Mouse (Mus musculus) heart, postnatal 0 days (tissue): ENCODE measurements at regions not wholly inside any gene's neighbourhood (a gene's known extent, or its start where the extent isn't known, plus 50 kb on each side); places are given as distances from the start of the nearest gene placed in this dataset.

ENCODE experiments used
- ATAC-seq: fragments of 200-750 bp; cut with Nextera tagmentation; 2 replicates; pipeline ENCODE4 v1.8.0; 2017; ENCODE audit warnings: low read depth, moderate number of reproducible peaks, moderate library complexity; ENCODE audit not compliant: insufficient read depth
- DNase-seq: peaks from one replicate; pipeline ENCODE4 v3.0.0-alpha.2; 2016; ENCODE audit warnings: low spot score
- H3K27ac ChIP-seq: fragments of 300-500 bp; sonication (generic); 2 replicates; pipeline ENCODE4 v1.5.1; 2014; ENCODE audit warnings: low read depth, mild to moderate bottlenecking
- H3K27me3 ChIP-seq: fragments of 300-500 bp; sonication (generic); 2 replicates; pipeline ENCODE4 v1.6.1; 2014; ENCODE audit warnings: low read length, mixed read lengths; ENCODE audit not compliant: control insufficient read depth, insufficient read depth
- H3K36me3 ChIP-seq: fragments of 300-500 bp; sonication (generic); replicated peaks from 2 replicates; pipeline ENCODE4 v1.6.1; 2014; ENCODE audit warnings: low read length, mixed read lengths; ENCODE audit not compliant: control insufficient read depth, insufficient read depth
- H3K4me1 ChIP-seq: fragments of 300-500 bp; sonication (generic); 2 replicates; pipeline ENCODE4 v1.6.1; 2014; ENCODE audit warnings: antibody characterized with exemption; ENCODE audit not compliant: control insufficient read depth, insufficient read depth
- H3K4me2 ChIP-seq: fragments of 300-500 bp; sonication (generic); 2 replicates; pipeline ENCODE4 v1.6.1; 2014; ENCODE audit warnings: low read depth, mild to moderate bottlenecking, low read length, moderate library complexity
- H3K4me3 ChIP-seq: fragments of 300-500 bp; sonication (generic); 2 replicates; pipeline ENCODE4 v1.5.1; 2014; ENCODE audit warnings: low read depth, low read length
- H3K9ac ChIP-seq: fragments of 300-500 bp; sonication (generic); replicated peaks from 2 replicates; pipeline ENCODE4 v1.6.1; 2014; ENCODE audit warnings: low read depth, low read length, mixed read lengths
- H3K9me3 ChIP-seq: fragments of 300-500 bp; sonication (generic); replicated peaks from 2 replicates; pipeline ENCODE4 v1.6.1; 2016; ENCODE audit warnings: low read length; ENCODE audit not compliant: control insufficient read depth
- CTCF ChIP-seq: IDR thresholded peaks from 2 replicates; pipeline ENCODE4 v1.5.1; 2016; ENCODE audit warnings: antibody characterized with exemption, control low read depth, low read depth
- EP300 ChIP-seq: IDR thresholded peaks from 2 replicates; pipeline ENCODE4 v1.6.1; 2016; ENCODE audit warnings: antibody characterized with exemption, low read depth
- WGBS: fragments of 180-500 bp; shearing (Covaris S2); extraction: QIAGEN DNeasy Blood & Tissue Kit; methylation state at CpG from one replicate; pipeline ENCODE4 v1.1.7; 2014; 5-methylcytosine and 5-hydroxymethylcytosine counted together

DNA sequence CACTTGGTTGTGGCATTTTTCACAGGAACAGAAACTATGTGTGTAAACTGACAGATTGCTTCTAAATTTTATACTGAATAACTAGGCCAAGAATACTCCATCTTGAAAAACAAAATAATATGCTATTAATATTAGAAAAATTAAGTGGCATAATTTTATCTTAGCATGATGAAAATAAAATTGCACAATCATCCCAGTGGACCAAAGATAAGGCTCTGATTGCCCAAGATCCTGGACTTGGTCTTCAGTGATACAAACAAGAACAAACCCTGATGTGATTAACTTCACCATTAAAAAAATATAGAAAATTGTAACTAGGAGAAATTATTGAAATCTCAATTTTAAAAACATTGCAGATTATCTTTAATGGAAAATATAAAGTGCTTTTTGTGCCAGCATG lies 155.7 kb upstream of the Fndc3a start:
- no peak overlapping the region for H3K27ac ChIP-seq
- no peak for DNase-seq
- TF ChIP-seq CTCF, result no peak
- TF ChIP-seq EP300, result no peak

DNA sequence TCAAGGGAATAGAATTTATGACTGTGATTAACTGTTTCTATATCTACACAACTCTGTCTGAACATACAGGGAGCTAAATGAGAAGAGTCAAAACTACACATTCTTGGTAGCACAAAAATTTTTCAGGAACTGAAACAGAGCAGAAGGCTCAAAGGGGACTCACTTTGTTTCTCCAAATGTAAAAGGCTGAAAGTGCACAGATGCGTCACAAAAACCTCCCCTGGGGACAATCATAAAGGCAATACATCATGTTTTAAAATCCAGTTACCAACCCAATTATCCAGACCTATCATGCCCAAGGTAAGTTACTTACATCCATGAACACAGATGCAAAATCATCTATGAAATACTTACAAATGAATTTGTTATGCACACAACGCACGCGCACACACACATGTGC lies 155.0 kb upstream of the Fndc3a start:
- H3K4me2 ChIP-seq, result no peak overlapping the region
- no peak for TF ChIP-seq EP300
- H3K36me3 ChIP-seq, result no peaks in the 10 kb centered on the region
- H3K9ac ChIP-seq, result no peak overlapping the region
- H3K4me1 ChIP-seq, result no peaks in the 10 kb centered on the region
- no peak overlapping the region for H3K4me3 ChIP-seq
- no peaks in the 10 kb centered on the region for H3K9me3 ChIP-seq
- H3K27me3 ChIP-seq, result no peaks in the 10 kb centered on the region
- DNase-seq, result no peak
- 94% methylated on average over 4 of the region's 4 CpGs for WGBS
- no peak for ATAC-seq
- no peak overlapping the region for H3K27ac ChIP-seq

More for the DNA sequence above, 155.7 kb upstream of the Fndc3a start:
- no peak overlapping the region for H3K9ac ChIP-seq
- H3K27me3 ChIP-seq, result no peaks in the 10 kb centered on the region
- no peak overlapping the region for H3K4me3 ChIP-seq
- H3K4me1 ChIP-seq, result no peaks in the 10 kb centered on the region
- no peak overlapping the region for H3K4me2 ChIP-seq
- no peaks in the 10 kb centered on the region for H3K9me3 ChIP-seq
- ATAC-seq, result no peak
- H3K36me3 ChIP-seq, result no peaks in the 10 kb centered on the region

DNA sequence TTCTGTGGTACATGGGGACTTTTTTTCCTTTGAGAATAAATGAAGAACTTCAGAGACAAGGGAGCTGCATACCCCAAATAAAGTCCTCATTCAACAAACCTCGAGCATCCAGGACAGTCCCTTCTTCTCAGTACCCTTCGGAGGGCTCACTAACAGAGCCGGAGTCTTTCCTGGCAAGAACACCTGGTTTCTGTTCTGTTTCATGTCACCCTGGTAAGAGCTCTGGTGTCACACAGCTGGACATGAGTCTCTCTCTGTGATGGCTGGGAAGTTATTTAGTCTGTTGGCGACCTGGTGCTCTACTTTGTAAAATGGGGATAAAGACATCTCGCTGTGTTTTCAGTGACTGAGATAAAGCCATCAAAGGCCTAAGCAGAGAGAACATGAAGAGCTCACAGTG lies 154.3 kb upstream of the Fndc3a start:
- Histone ChIP-seq H3K9ac (no peak overlapping the region), H3K4me1 (no peaks in the 10 kb centered on the region), H3K27ac (no peak overlapping the region), H3K4me3 (no peak overlapping the region), H3K4me2 (no peak overlapping the region), H3K36me3 (no peaks in the 10 kb centered on the region), H3K27me3 (no peaks in the 10 kb centered on the region), H3K9me3 (no peaks in the 10 kb centered on the region)
- ATAC-seq (no peak), DNase-seq (no peak)
- 41% methylated on average over 5 of the region's 5 CpGs for WGBS
- no peak for TF ChIP-seq EP300
- TF ChIP-seq CTCF, result no peak

DNA sequence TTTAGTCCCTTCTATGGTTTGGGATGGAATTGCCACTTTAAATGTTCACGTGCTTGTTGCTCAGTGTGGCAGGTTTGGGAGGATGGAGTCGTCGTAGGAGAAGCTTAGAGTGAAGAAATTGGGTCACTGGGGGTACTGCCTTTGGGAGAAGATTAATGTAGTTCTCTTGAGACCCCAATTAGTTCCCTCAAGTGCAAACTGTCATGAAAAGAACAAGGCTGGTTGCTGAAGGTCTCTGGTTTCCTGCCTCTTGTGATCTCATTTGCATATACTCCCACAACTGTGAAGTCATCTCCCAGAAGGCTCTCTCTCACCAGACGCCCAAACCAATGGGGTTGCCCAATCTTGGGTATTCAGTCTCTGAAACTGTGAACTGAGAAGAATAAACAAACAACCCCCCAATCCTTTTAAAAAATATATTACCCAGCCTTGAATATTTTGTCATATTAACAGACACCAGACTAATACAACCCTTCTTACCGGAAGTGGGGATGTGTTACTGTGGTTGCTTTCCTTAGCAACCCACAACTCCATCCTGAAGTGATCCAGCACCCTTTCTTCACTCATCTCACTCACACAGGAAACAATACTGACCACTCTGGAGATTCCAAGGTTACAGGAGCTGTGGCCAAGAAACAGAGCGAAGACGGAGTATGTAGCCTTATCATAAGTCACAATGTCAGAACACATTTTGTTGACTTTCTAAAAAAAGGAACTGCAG lies 153.2 kb upstream of the Fndc3a start:
- H3K9ac ChIP-seq, result no peak overlapping the region
- no peak for DNase-seq
- TF ChIP-seq EP300 (no peak), CTCF (no peak)
- no peak overlapping the region for H3K4me3 ChIP-seq
- H3K4me2 ChIP-seq, result no peak overlapping the region
- H3K27me3 ChIP-seq, result no peaks in the 10 kb centered on the region
- H3K4me1 ChIP-seq, result no peaks in the 10 kb centered on the region
- H3K9me3 ChIP-seq, result no peaks in the 10 kb centered on the region
- H3K27ac ChIP-seq, result no peak overlapping the region
- WGBS, result 58% methylated on average over 7 of the region's 7 CpGs
- ATAC-seq, result no peak
- no peaks in the 10 kb centered on the region for H3K36me3 ChIP-seq

DNA sequence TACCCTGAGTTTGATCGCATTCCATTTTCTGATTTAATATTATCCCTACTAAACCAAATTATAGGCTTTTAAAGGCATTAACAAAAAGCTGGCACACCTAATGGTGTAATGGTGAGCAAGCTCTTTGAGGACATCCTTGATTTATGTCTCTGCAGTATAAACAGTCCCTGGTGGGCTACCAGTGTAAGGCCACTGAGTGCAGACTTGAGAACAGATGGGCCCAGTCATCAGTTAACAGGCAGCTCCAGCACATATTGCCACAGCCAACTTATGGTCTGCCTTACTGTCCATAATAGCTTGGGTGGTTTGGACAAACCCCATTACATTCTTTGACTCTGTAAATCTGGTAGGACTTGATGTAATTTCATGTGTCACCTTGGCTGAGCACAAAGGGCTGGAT lies 144.4 kb upstream of the Fndc3a start:
- H3K27ac ChIP-seq, result no peak overlapping the region
- no peaks in the 10 kb centered on the region for H3K9me3 ChIP-seq
- WGBS, result 81% methylated on average over 1 of the region's 1 CpGs
- TF ChIP-seq EP300 (no peak), CTCF (no peak)
- H3K36me3 ChIP-seq, result no peaks in the 10 kb centered on the region
- no peak overlapping the region for H3K4me3 ChIP-seq
- H3K27me3 ChIP-seq, result no peaks in the 10 kb centered on the region
- no peak for ATAC-seq
- no peak for DNase-seq
- no peak overlapping the region for H3K9ac ChIP-seq
- H3K4me1 ChIP-seq, result no peaks in the 10 kb centered on the region
- H3K4me2 ChIP-seq, result no peak overlapping the region

DNA sequence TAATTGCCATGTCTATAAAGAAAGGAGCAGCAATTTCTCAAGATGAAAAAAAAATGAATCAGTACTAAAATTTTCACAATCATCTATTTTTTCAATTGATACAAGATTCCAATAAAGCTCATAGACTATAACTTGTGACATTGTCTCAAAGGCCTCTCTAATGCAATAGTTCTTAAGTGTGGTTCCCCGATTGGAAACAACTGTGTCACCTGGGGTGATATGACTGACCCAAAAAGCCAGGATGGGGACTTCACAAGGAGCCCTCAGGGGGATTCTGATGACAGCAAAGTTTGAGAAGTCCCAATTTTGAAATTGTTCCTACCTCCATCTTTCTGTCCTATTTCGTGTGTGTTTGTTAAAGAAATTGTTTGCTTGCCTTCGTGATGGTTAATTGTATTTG lies 143.3 kb upstream of the Fndc3a start:
- DNase-seq (no peak), ATAC-seq (no peak)
- Histone ChIP-seq H3K27ac (no peak overlapping the region), H3K4me3 (no peak overlapping the region), H3K27me3 (no peaks in the 10 kb centered on the region), H3K9ac (no peak overlapping the region), H3K36me3 (no peaks in the 10 kb centered on the region), H3K9me3 (no peaks in the 10 kb centered on the region), H3K4me2 (no peak overlapping the region), H3K4me1 (no peaks in the 10 kb centered on the region)
- 67% methylated on average over 3 of the region's 3 CpGs for WGBS
- TF ChIP-seq CTCF, result no peak
- TF ChIP-seq EP300, result no peak
